ENCODE assay signal across 12 mouse cellular contexts in genomic region chr2:71670228-71670790, GRCm38 (mm10).
DNase-seq lines count a peak whose midpoint lies in the region; ATAC-seq and TF ChIP-seq lines count a peak whose summit lies in the region.
"Had no signal": no experiment of that assay in that cellular context is flagged by ENCODE, and none has a peak within 500 bp of the region (broad histone marks: within the 10 kb centered on the region; RNA-seq: fewer than 3 reads in every experiment).

No protein-coding gene starts in this region.

- TF ChIP-seq POLR2A in kidney, adult 2 months (IDR thresholded peaks at IDR 0.05; ENCODE audit: low read depth, low read length): no peak

- no peak overlapping the region for H3K4me3 ChIP-seq in kidney, adult 2 months (ENCODE audit: insufficient read depth, low read depth, low read length)
- H3K4me3 ChIP-seq in heart, embryonic 10.5 days: no peak overlapping the region
- no peak overlapping the region for H3K4me3 ChIP-seq in liver, embryonic 11.5 days (ENCODE audit: low read depth, low read length)
- H3K4me3 ChIP-seq in midbrain, embryonic 11.5 days (ENCODE audit: low read depth, low read length): no peak overlapping the region

- H3K9ac ChIP-seq in liver, embryonic 11.5 days (ENCODE audit: low read depth, low read length): no peak overlapping the region
- no peak overlapping the region for H3K9ac ChIP-seq in midbrain, embryonic 11.5 days (ENCODE audit: low read length)

- peak overlapping the region; percentile 64 for H3K27ac ChIP-seq in kidney, adult 2 months (ENCODE audit: insufficient read depth, low read depth, low read length)
- H3K27ac ChIP-seq in heart, embryonic 10.5 days: peak overlapping the region; percentile 56
- peak overlapping the region; percentile 82 for H3K27ac ChIP-seq in liver, embryonic 11.5 days (ENCODE audit: low read depth, low read length)
- no peak overlapping the region for H3K27ac ChIP-seq in midbrain, embryonic 11.5 days (ENCODE audit: low read depth, low read length)

- DNase-seq in kidney, adult 2 months: peak; percentile 25
- DNase-seq in kidney, postnatal 4 days: no peak
- DNase-seq in 416B (ENCODE audit: low read depth): peak; percentile 87
- DNase-seq in heart, embryonic 10.5 days (ENCODE audit: low spot score): no peak
- no peak for DNase-seq in liver, embryonic 11.5 days (ENCODE audit: low spot score)
- no peak for DNase-seq in thymus, postnatal 10 days (ENCODE audit: low spot score in 2 of 2)
- no peak for DNase-seq in midbrain, embryonic 11.5 days (ENCODE audit: low spot score, missing footprints)
- DNase-seq: cerebellum, adult 11 months; embryo, embryonic 11 days; right cerebral cortex, postnatal 4 days; thymus, adult 18-20 months had no signal

- 0 out of 2 replicates have a peak, but pooled peaks cover 2% of the 10 kb centered on the region for H3K4me1 ChIP-seq in kidney, adult 2 months (ENCODE audit: control insufficient read depth, insufficient read depth, low read length)
- H3K4me1 ChIP-seq in heart, embryonic 10.5 days: peaks cover 39% of the 10 kb centered on the region
- H3K4me1 ChIP-seq in liver, embryonic 11.5 days (replicated peaks; ENCODE audit: control insufficient read depth, insufficient read depth, low read length): peaks cover 6% of the 10 kb centered on the region
- no peaks in the 10 kb centered on the region for H3K4me1 ChIP-seq in midbrain, embryonic 11.5 days (ENCODE audit: control insufficient read depth, insufficient read depth, low read length)

- no peak for ATAC-seq in liver, embryonic 11.5 days (replicated peaks; ENCODE audit: low FRiP score)
- ATAC-seq in midbrain, embryonic 11.5 days (ENCODE audit: low FRiP score): no peak
- ATAC-seq: forebrain, embryonic 14.5 days had no signal

- 74% methylated on average over 6 of the region's 6 CpGs for WGBS in kidney, adult 2 months
- 60% methylated on average over 6 of the region's 6 CpGs for WGBS in heart, embryonic 10.5 days
- WGBS in liver, embryonic 11.5 days: 47% methylated on average over 6 of the region's 6 CpGs
- WGBS in midbrain, embryonic 11.5 days: 87% methylated on average over 6 of the region's 6 CpGs

- no peaks in the 10 kb centered on the region for H3K36me3 ChIP-seq in kidney, adult 2 months (ENCODE audit: control insufficient read depth, insufficient read depth, low read length)
- no peaks in the 10 kb centered on the region for H3K36me3 ChIP-seq in heart, embryonic 10.5 days
- H3K36me3 ChIP-seq in liver, embryonic 11.5 days (ENCODE audit: control insufficient read depth, insufficient read depth, low read length): no peaks in the 10 kb centered on the region
- no peaks in the 10 kb centered on the region for H3K36me3 ChIP-seq in midbrain, embryonic 11.5 days (ENCODE audit: control insufficient read depth, insufficient read depth, low read length)

- TF ChIP-seq CTCF in kidney, adult 2 months (conservative IDR thresholded peaks at IDR 0.05; ENCODE audit: insufficient read depth, insufficient read length, low read depth, low read length): no peak

- H3K27me3 ChIP-seq in kidney, adult 2 months (replicated peaks; ENCODE audit: control insufficient read depth, insufficient read depth, low read length): no peaks in the 10 kb centered on the region
- no peaks in the 10 kb centered on the region for H3K27me3 ChIP-seq in heart, embryonic 10.5 days (ENCODE audit: insufficient read depth, poor library complexity, severe bottlenecking)
- no peaks in the 10 kb centered on the region for H3K27me3 ChIP-seq in liver, embryonic 11.5 days (replicated peaks; ENCODE audit: control insufficient read depth, insufficient read depth, low read length)
- no peaks in the 10 kb centered on the region for H3K27me3 ChIP-seq in midbrain, embryonic 11.5 days (ENCODE audit: control insufficient read depth, insufficient read depth, low read length)

- H3K9me3 ChIP-seq in heart, embryonic 10.5 days: no peaks in the 10 kb centered on the region
- no peaks in the 10 kb centered on the region for H3K9me3 ChIP-seq in liver, embryonic 11.5 days (ENCODE audit: control insufficient read depth, low read length)
- no peaks in the 10 kb centered on the region for H3K9me3 ChIP-seq in midbrain, embryonic 11.5 days (ENCODE audit: control insufficient read depth, low read length)

- H3K4me2 ChIP-seq in liver, embryonic 11.5 days: no peak overlapping the region
- no peak overlapping the region for H3K4me2 ChIP-seq in midbrain, embryonic 11.5 days

Comparison
In these comparisons a context has a peak if more than half of its experiments do, and no peak if none do; other contexts are left out.
1. DNase-seq: peak in kidney, adult 2 months (single experiment) and 416B (single experiment); none in kidney, postnatal 4 days (0 of 2), heart, embryonic 10.5 days (single experiment), liver, embryonic 11.5 days (single experiment), thymus, postnatal 10 days (0 of 2) and midbrain, embryonic 11.5 days (single experiment).